8 mouse cellular contexts compared by ENCODE assay signal in the genomic region with DNA sequence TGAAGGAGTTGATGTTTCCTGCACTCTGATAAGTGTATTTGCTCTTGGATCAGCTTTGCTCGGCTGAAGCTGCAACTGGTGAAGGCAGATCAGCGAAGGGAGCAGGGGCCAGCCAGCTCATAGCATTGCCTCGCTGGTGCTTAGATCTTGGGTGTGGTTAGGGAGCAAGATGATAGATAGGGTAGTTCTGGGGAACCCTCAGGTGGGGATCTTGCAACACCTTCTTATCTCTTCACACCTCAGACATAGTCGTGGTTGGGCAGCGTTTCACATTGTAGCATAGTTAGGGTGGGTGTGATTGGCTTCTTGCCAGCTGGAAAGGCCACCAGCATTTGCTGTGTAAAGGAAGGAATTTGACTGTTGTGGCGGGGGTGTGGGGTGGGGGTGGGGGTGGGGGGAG. TPM values are rescaled to one million over a fixed set of nuclear protein-coding genes. Genes with fewer than 3 reads are reported as not detected.
A peak's percentile ranks its signal among the peaks of the same experiment; 100 is the strongest.
DNase-seq lines count a peak whose midpoint lies in the region; ATAC-seq lines count a peak whose summit lies in the region.

No protein-coding gene starts in this region.

- ATAC-seq in erythroblast, adult 5-6 weeks (replicated peaks; ENCODE audit: low FRiP score, poor library complexity, severe bottlenecking) = peak; percentile 57

- peak; percentile 51 for DNase-seq in layer of hippocampus, adult 11-12 months (ENCODE audit: low spot score)
- no peak for DNase-seq in layer of hippocampus, postnatal 36 days
- peak; percentile 24 to 31 for DNase-seq in layer of hippocampus, postnatal 25 days (ENCODE audit: extremely low spot score in 1 of 2, low spot score in 1 of 2)
- peak; percentile 63 to 75 for DNase-seq in right cerebral cortex, adult 2 months (ENCODE audit: low spot score in 2 of 2)
- no peak for DNase-seq in embryo, embryonic 10 days (ENCODE audit: low spot score)
- DNase-seq in adipocyte (ENCODE audit: low spot score) = no peak
- DNase-seq in testis, postnatal 10 days (ENCODE audit: low spot score) = no peak

RNA-seq across cellular contexts. Expression of a gene that starts 36.3 kb away (rescaled TPM):
- 10 to 100 TPM; 66.5 to 69.0 TPM for total RNA-seq in layer of hippocampus, postnatal 36 days (2021)
- total RNA-seq in erythroblast, adult 5-6 weeks (2015; ENCODE audit: low replicate concordance) = 16.5 and 19.6 TPM in 2 replicates
- total RNA-seq in erythroblast, adult 5-6 weeks (2017; ENCODE audit: low replicate concordance) = 18.6 and 35.5 TPM in 2 replicates
- 10 to 100 TPM; 56.9 to 62.9 TPM for total RNA-seq in layer of hippocampus, postnatal 25 days (2021)

Comparison
In these comparisons a context has a peak if more than half of its experiments do, and no peak if none do; other contexts are left out.
1. DNase-seq: peak in layer of hippocampus, adult 11-12 months (single experiment), layer of hippocampus, postnatal 25 days (2 of 2) and right cerebral cortex, adult 2 months (2 of 2); none in layer of hippocampus, postnatal 36 days (0 of 2), embryo, embryonic 10 days (single experiment), adipocyte (single experiment) and testis, postnatal 10 days (single experiment).